Mouse (Mus musculus) neural tube, embryonic 11.5 days (tissue): ENCODE results near the gene Atg5. TPM values are rescaled to one million over a fixed set of nuclear protein-coding genes. Genes with fewer than 3 reads are reported as not detected.

ENCODE experiments used
- ATAC-seq: fragments of 200-750 bp; cut with Nextera tagmentation; 2 replicates; pipeline ENCODE4 v1.8.0; 2017; ENCODE audit warnings: moderate number of reproducible peaks, mild to moderate bottlenecking, moderate TSS enrichment, moderate library complexity; ENCODE audit not compliant: insufficient read depth, low FRiP score, low TSS enrichment
- DNase-seq: peaks from one replicate; pipeline ENCODE4 v3.0.0-alpha.2; 2015; ENCODE audit warnings: low spot score
- H3K27ac ChIP-seq: fragments of 300-500 bp; sonication (generic); 2 replicates; pipeline ENCODE4 v1.5.1; 2014; ENCODE audit warnings: low read depth, mild to moderate bottlenecking, low read length
- H3K27me3 ChIP-seq: fragments of 300-500 bp; sonication (generic); 2 replicates; pipeline ENCODE4 v1.6.1; 2014; ENCODE audit warnings: mild to moderate bottlenecking, low read length, mixed read lengths; ENCODE audit not compliant: control insufficient read depth, insufficient read depth
- H3K36me3 ChIP-seq: fragments of 300-500 bp; sonication (generic); 2 replicates; pipeline ENCODE4 v1.6.1; 2014; ENCODE audit warnings: mild to moderate bottlenecking, low read length, moderate library complexity, mixed read lengths; ENCODE audit not compliant: control insufficient read depth, insufficient read depth
- H3K4me1 ChIP-seq: fragments of 300-500 bp; sonication (generic); 2 replicates; pipeline ENCODE4 v1.6.1; 2014; ENCODE audit warnings: low read length, mixed read lengths; ENCODE audit not compliant: control insufficient read depth, insufficient read depth
- H3K4me2 ChIP-seq: fragments of 300-500 bp; sonication (generic); 2 replicates; pipeline ENCODE4 v1.6.1; 2014; ENCODE audit warnings: low read depth, mild to moderate bottlenecking, moderate library complexity
- H3K4me3 ChIP-seq: fragments of 300-500 bp; sonication (generic); 2 replicates; pipeline ENCODE4 v1.5.1; 2014; ENCODE audit warnings: low read depth, low read length
- H3K9ac ChIP-seq: fragments of 300-500 bp; sonication (generic); 2 replicates; pipeline ENCODE4 v1.6.1; 2014; ENCODE audit warnings: mild to moderate bottlenecking, low read length
- H3K9me3 ChIP-seq: fragments of 300-500 bp; sonication (generic); 2 replicates; pipeline ENCODE4 v1.6.1; 2016; ENCODE audit warnings: low read length; ENCODE audit not compliant: control insufficient read depth
- whole genome bisulfite sequencing: fragments of 180-500 bp; shearing (Covaris S2); extraction: QIAGEN DNeasy Blood & Tissue Kit; methylation state at CpG from one replicate; pipeline ENCODE4 v1.1.7; 2014; 5-methylcytosine and 5-hydroxymethylcytosine counted together
- polyA plus RNA-seq: library from polyadenylated mRNA; unstranded; fragments of >200 nt; fragmentation: Nextera tagmentation; extraction: Ambion mirVana; gene quantifications from 2 replicates; pipeline ENCODE4 v1.2.1, GENCODE M21; 2014

Atg5 gene
- polyA plus RNA-seq, 1 experiment from 2014 or later = 65.6 TPM

DNA sequence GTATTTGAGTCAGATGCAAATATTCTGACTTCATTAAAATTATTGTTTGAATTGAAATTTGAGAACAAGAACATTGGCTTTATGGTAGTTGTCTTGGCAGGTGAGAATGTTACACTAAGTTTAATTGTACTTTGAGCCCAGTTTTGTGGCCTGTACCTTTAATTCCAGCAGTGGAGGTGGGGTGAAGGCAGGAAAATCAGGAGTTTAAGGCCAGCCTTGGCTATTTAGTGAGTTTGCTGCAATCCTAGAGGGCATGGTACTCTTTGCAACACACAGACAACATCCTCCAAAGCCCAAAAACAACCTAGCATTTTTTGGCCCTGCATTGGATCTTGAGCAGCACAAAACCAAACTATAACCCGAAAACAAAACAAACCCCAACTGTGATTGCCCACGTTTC lies 1.1 kb downstream of the Atg5 start:
- H3K27ac ChIP-seq = no peak overlapping the region
- H3K9me3 ChIP-seq = no peaks in the 10 kb centered on the region
- ATAC-seq = no peak
- 69% methylated on average over 2 of the region's 2 CpGs for WGBS
- DNase-seq = no peak
- H3K4me3 ChIP-seq = peak overlapping the region; percentile 81
- peak overlapping the region; percentile 94; the same call in 1 of the 2 replicates for H3K9ac ChIP-seq
- no peaks in the 10 kb centered on the region for H3K27me3 ChIP-seq
- peaks cover 12% of the 10 kb centered on the region for H3K4me1 ChIP-seq
- H3K4me2 ChIP-seq = peak overlapping the region; percentile 60
- H3K36me3 ChIP-seq = no peaks in the 10 kb centered on the region

DNA sequence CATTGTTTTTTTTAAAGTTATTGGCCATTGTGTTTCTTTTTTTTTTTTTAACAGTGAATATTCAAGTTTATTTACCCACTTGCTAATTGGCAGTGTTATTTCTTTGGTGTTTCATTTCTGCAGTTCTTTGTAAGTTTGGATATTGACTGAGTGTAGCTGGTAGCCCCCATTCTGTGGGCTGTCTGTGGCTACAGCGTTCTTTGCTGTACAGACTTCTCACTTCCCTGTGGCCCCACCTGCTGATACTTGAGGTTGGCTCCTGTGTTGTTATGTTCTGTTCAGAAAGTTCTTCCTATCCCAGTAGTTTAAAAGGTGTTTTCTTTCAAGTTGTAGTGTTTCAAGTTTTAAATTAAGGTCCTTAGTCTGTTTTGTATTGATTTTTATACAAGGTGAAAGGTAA lies 14.2 kb downstream of the Atg5 start:
- Histone ChIP-seq H3K4me2 (no peak overlapping the region), H3K9ac (no peak overlapping the region), H3K27me3 (no peaks in the 10 kb centered on the region), H3K36me3 (peaks cover 4% of the 10 kb centered on the region), H3K4me3 (no peak overlapping the region), H3K4me1 (no peaks in the 10 kb centered on the region), H3K27ac (no peak overlapping the region), H3K9me3 (no peaks in the 10 kb centered on the region)
- DNase-seq = no peak
- 89% methylated on average over 1 of the region's 1 CpGs for WGBS
- ATAC-seq = no peak

DNA sequence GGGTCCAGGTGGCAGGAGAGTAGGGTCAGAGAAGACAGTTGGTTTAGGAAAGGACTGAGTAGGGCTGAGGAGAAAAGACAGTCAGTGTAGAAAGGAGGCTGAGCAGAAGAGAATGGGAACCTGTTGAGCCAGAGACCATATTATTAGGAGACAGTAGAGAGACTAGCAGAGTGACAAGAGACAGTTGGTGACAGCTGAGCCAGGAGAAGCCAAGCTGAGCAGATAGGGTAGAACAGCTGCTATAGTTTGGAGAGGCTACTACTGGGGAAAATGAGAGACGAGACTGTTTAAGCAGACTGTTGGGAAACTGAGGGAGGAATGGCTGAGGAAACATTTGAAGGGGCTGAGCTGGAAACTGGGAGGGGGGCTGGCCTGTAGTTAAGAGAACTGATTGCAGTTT lies 16.9 kb downstream of the Atg5 start:
- Histone ChIP-seq H3K4me1 (no peaks in the 10 kb centered on the region), H3K9ac (no peak overlapping the region), H3K27me3 (no peaks in the 10 kb centered on the region), H3K9me3 (no peaks in the 10 kb centered on the region), H3K4me3 (no peak overlapping the region), H3K27ac (no peak overlapping the region), H3K4me2 (no peak overlapping the region), H3K36me3 (peaks cover 4% of the 10 kb centered on the region)
- no peak for DNase-seq
- ATAC-seq = no peak
- 64% methylated on average over 1 of the region's 1 CpGs for WGBS

DNA sequence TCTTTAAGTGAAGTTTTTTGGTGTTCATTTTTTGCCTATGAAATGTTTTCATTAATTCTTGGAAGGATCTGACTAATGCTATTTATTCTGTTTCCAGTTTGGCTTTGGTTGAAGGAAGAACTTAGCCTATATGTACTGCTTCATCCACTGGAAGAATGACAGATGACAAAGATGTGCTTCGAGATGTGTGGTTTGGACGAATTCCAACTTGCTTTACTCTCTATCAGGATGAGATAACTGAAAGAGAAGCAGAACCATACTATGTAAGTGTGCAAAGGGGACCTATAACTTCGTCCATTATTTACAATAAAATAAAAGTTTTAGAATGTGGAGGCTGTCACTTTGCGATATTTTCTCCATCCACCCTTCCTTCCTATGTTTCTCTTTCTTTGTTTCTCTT lies 17.8 kb downstream of the Atg5 start:
- Histone ChIP-seq H3K36me3 (peaks cover 6% of the 10 kb centered on the region), H3K4me1 (no peaks in the 10 kb centered on the region), H3K9me3 (no peaks in the 10 kb centered on the region), H3K9ac (no peak overlapping the region), H3K4me2 (no peak overlapping the region), H3K27me3 (no peaks in the 10 kb centered on the region), H3K27ac (no peak overlapping the region), H3K4me3 (no peak overlapping the region)
- WGBS = 92% methylated on average over 4 of the region's 4 CpGs
- no peak for DNase-seq
- no peak for ATAC-seq

DNA sequence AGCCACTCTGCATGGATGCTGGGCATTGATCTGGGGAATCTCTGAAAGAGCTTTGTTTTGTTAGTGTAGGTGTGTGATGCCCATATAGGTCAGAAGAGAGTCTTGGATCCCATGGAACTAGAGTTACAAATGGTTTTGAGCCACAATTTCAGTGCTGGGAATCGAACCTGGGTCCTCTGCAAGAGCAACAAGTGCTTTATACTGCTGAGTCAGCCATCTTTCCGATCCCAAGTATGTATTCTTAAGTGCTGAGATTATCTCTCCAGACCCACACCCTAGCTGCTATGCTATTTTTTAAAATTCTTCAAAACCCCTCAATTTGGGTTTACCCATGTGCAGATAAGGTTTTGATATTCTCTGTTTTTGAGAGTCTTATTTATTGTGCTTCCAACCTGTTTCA lies 22.7 kb downstream of the Atg5 start:
- Histone ChIP-seq H3K9me3 (no peaks in the 10 kb centered on the region), H3K27ac (no peak overlapping the region), H3K27me3 (no peaks in the 10 kb centered on the region), H3K4me2 (no peak overlapping the region), H3K36me3 (peaks cover 6% of the 10 kb centered on the region), H3K9ac (no peak overlapping the region), H3K4me1 (no peaks in the 10 kb centered on the region), H3K4me3 (no peak overlapping the region)
- 88% methylated on average over 2 of the region's 2 CpGs for WGBS
- no peak for ATAC-seq
- DNase-seq = no peak

DNA sequence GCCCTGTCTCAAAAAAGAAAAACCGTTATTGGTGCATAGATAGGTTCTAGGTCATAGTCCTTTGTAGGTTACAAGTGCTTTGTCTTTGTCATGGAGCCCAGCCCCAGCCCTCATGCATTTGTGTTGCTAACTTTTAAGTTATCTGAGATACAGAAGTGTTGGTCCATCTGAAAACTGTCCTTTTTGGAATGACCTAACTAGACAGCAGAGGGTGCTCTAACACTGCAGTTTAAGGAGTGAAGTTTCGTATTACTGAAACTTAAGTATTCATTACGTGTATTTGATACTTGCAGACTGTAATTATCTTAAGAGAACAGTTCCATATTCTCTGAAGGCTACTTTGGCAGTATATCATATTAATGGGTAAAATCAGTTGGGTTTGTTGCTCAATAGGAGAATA lies 24.0 kb downstream of the Atg5 start:
- Histone ChIP-seq H3K4me3 (no peak overlapping the region), H3K27me3 (no peaks in the 10 kb centered on the region), H3K36me3 (peaks cover 2% of the 10 kb centered on the region; the same call in 1 of the 2 replicates), H3K4me1 (no peaks in the 10 kb centered on the region), H3K27ac (no peak overlapping the region), H3K9me3 (no peaks in the 10 kb centered on the region), H3K9ac (no peak overlapping the region), H3K4me2 (no peak overlapping the region)
- ATAC-seq = no peak
- 81% methylated on average over 3 of the region's 3 CpGs for WGBS
- no peak for DNase-seq

DNA sequence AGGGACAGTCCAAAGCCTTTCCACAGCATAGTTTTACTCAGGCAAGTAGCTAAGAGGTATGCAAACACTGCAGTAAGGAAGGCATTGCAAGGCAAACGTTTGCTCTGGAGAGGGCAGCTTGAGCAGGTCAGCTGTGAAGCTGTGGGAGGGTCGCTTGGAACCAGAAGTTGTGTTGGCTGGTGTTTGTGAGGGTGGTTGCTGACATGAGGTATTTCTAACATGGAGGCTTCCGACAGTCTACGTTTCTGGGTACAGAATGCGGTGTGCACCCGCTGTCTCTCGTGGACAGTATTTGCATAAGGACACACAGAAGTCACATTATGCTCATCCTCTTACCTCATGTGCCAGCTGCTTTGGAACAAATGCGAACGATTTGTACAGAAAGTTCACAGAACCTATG lies 31.0 kb downstream of the Atg5 start:
- no peak for ATAC-seq
- H3K36me3 ChIP-seq = no peaks in the 10 kb centered on the region; the same call in 1 of the 2 replicates

DNA sequence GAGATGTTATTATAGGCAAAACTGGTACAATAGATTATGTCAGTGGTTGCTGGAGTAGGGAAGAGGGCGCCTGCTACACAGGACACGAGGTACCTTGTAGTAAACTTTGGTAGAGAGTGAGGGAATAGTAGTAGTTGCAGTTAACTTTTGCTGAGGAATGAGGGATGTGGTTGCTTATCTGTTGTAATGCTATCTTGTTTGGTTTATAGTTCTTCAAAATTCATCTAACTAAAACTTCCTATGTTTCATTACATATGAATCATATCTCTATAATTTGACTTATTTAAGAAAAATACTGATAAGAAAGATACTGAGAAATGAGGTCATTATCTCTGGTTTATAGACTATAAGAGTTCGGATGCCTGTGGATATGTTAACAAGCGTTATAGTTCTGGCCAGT lies 31.9 kb downstream of the Atg5 start:
- Histone ChIP-seq H3K9ac (no peak overlapping the region), H3K4me2 (no peak overlapping the region), H3K9me3 (no peaks in the 10 kb centered on the region), H3K4me1 (no peaks in the 10 kb centered on the region), H3K36me3 (no peaks in the 10 kb centered on the region; the same call in 1 of the 2 replicates), H3K27ac (no peak overlapping the region), H3K4me3 (no peak overlapping the region), H3K27me3 (no peaks in the 10 kb centered on the region)
- no peak for ATAC-seq
- DNase-seq = no peak
- WGBS = 93% methylated on average over 4 of the region's 4 CpGs

More for the DNA sequence above, 31.0 kb downstream of the Atg5 start:
- Histone ChIP-seq H3K4me3 (no peak overlapping the region), H3K27ac (no peak overlapping the region), H3K9ac (no peak overlapping the region), H3K4me1 (no peaks in the 10 kb centered on the region), H3K9me3 (no peaks in the 10 kb centered on the region), H3K4me2 (no peak overlapping the region), H3K27me3 (no peaks in the 10 kb centered on the region)
- WGBS = 88% methylated on average over 9 of the region's 9 CpGs
- DNase-seq = no peak

DNA sequence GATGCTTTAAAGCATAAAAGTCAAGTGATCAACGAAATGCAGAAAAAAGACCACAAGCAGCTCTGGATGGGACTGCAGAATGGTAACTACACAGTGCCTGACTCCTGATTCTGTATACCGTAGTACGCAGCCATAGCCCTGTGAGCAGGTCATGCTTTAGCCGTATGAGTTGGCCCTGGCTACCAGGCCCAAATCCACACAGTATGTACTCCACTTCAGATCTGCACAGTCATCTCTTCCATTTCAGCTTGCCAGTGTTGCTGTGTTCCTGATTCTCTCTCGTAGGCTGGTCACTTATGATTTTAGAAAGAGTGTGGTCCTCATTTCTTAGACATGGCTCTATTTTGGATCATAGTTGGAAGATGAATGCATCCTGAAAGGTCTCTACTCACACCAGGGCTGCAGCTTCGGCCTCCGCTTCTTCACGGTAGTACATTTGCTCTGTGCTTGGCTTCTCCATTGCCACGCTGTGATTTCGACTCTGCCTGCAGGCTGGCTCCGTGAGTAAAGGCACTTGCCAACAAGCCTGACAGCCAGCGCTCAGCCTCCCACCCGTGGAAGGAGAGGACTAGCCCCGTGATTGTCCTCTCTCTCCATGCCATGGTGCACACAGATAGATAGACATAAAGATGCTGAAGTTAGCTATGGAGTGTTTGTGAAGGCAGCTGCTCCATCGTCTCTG lies 35.6 kb downstream of the Atg5 start:
- no peaks in the 10 kb centered on the region for H3K4me1 ChIP-seq
- H3K9me3 ChIP-seq = no peaks in the 10 kb centered on the region
- H3K36me3 ChIP-seq = no peaks in the 10 kb centered on the region
- no peak overlapping the region for H3K4me2 ChIP-seq
- no peaks in the 10 kb centered on the region for H3K27me3 ChIP-seq
- H3K9ac ChIP-seq = no peak overlapping the region
- H3K4me3 ChIP-seq = no peak overlapping the region
- 94% methylated on average over 15 of the region's 15 CpGs for WGBS
- ATAC-seq (no peak), DNase-seq (no peak)
- H3K27ac ChIP-seq = no peak overlapping the region
